19 mouse cellular contexts compared by ENCODE assay signal in genomic region chr17:49813893-49814640, GRCm38 (mm10).
A peak's percentile ranks its signal among the peaks of the same experiment; 100 is the strongest.
DNase-seq lines count a peak whose midpoint lies in the region; ATAC-seq and TF ChIP-seq lines count a peak whose summit lies in the region.
"Had no signal": no experiment of that assay in that cellular context is flagged by ENCODE, and none has a peak within 500 bp of the region (broad histone marks: within the 10 kb centered on the region; RNA-seq: fewer than 3 reads in every experiment).

No protein-coding gene starts in this region.

- no peak overlapping the region for H3K4me3 ChIP-seq in layer of hippocampus, adult 2 months
- no peak overlapping the region for H3K4me3 ChIP-seq in E14TG2a.4 (replicated peaks; ENCODE audit: low read length)
- H3K4me3 ChIP-seq: forebrain, embryonic 13.5 days; heart, embryonic 15.5 days; liver, embryonic 13.5 days; megakaryocyte, embryonic 14.5 days; neural tube, embryonic 13.5 days had no signal

- peaks cover 7% of the 10 kb centered on the region; the same call in 1 of the 2 replicates for H3K4me1 ChIP-seq in E14TG2a.4 (replicated peaks; ENCODE audit: low read depth, low read length)
- H3K4me1 ChIP-seq: heart, embryonic 15.5 days; liver, embryonic 13.5 days; megakaryocyte, embryonic 14.5 days had no signal

- TF ChIP-seq CTCF in layer of hippocampus, adult 2 months (conservative IDR thresholded peaks at IDR 0.05), result peak; percentile 54
- peak; percentile 23 for TF ChIP-seq CTCF in E14TG2a.4 (conservative IDR thresholded peaks at IDR 0.05; ENCODE audit: low read length)

- ATAC-seq in cerebellum, adult (ENCODE audit: insufficient number of reproducible peaks, low FRiP score, low TSS enrichment), result peak; percentile 68; the same call in 1 of the 2 replicates
- ATAC-seq: forebrain, embryonic 13.5 days; Patski had no signal

- no peak for DNase-seq in cerebellum, adult 8-10 months
- no peak for DNase-seq in layer of hippocampus, adult 2 months (ENCODE audit: low spot score in 2 of 2)
- no peak for DNase-seq in layer of hippocampus, adult 11-12 months (ENCODE audit: low spot score)
- DNase-seq in cerebellum, postnatal 10 days, result peak; percentile 65 to 68
- DNase-seq in urinary bladder, adult 18-20 months (ENCODE audit: low spot score in 2 of 2), result no peak
- no peak for DNase-seq in gastrocnemius, postnatal 36 days
- DNase-seq: kidney, adult 2 months; kidney, postnatal 14 days; liver, embryonic 13.5 days; lung, postnatal 10 days; right cerebral cortex, postnatal 25 days; thymus, postnatal 4 days had no signal

- no peaks in the 10 kb centered on the region for H3K27me3 ChIP-seq in E14TG2a.4 (ENCODE audit: insufficient read depth, low read length)
- H3K27me3 ChIP-seq: heart, embryonic 15.5 days; liver, embryonic 13.5 days; megakaryocyte, embryonic 14.5 days; neural tube, embryonic 13.5 days; Patski had no signal

- H3K9me3 ChIP-seq in E14TG2a.4 (ENCODE audit: low read length), result no peaks in the 10 kb centered on the region
- H3K9me3 ChIP-seq: forebrain, embryonic 13.5 days; heart, embryonic 15.5 days; liver, embryonic 13.5 days; neural tube, embryonic 13.5 days had no signal

- H3K27ac ChIP-seq in layer of hippocampus, adult 2 months, result no peak overlapping the region
- H3K27ac ChIP-seq: heart, embryonic 15.5 days; liver, embryonic 13.5 days; neural tube, embryonic 13.5 days had no signal

- intact Hi-C loops in gastrocnemius, postnatal 36 days (cut with DNase I), result no loop called here

- no peaks in the 10 kb centered on the region for H3K36me3 ChIP-seq in E14TG2a.4 (ENCODE audit: insufficient read depth, low read length)
- H3K36me3 ChIP-seq: heart, embryonic 15.5 days; liver, embryonic 13.5 days; neural tube, embryonic 13.5 days had no signal

Comparison
In these comparisons a context has a peak if more than half of its experiments do, and no peak if none do; other contexts are left out.
1. DNase-seq: peak in cerebellum, postnatal 10 days (2 of 2); none in cerebellum, adult 8-10 months (single experiment), layer of hippocampus, adult 2 months (0 of 2), layer of hippocampus, adult 11-12 months (single experiment), urinary bladder, adult 18-20 months (0 of 2) and gastrocnemius, postnatal 36 days (0 of 2).